Mouse (Mus musculus): Measurements from ENCODE around the gene Fanca. TPM values are rescaled to one million over a fixed set of nuclear protein-coding genes. Genes with fewer than 3 reads are reported as not detected.

Gene Fanca
- polyA plus RNA-seq, 2 experiments: 17.3 to 22.8 TPM

DNA sequence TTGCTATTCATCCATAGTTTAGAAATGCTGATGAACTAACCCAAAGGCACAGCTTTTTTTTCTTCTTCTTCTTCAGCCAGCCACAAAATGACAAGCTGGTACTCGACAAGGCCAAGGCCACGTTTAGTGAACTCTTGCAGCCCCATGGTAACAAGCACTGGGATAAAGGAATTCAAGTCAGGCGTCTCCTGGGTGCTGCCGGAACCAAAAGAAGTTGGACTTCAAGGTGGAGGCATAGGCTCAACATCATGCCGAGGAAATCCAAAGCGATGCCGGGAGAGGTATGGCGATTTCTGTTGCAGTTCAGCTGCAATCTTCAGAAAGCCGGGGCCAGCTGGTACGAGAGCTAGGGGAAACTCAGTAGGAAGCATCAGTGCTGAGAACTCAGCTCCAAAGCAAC lies 79.0 kb downstream of the Fanca start:
- no peak overlapping the region for H3K4me3 ChIP-seq (ENCODE audit: insufficient read depth in 1 of 2, low read depth in 2 of 2, low read length in 2 of 2)
- H3K9me3 ChIP-seq (ENCODE audit: control insufficient read depth, low read length): no peaks in the 10 kb centered on the region
- no peak overlapping the region for H3K4me2 ChIP-seq (ENCODE audit: low read depth)
- WGBS (ENCODE audit: insufficient replicate concordance): 78% methylated on average over 10 of the region's 10 CpGs
- H3K4me1 ChIP-seq (replicated peaks; ENCODE audit: control insufficient read depth in 2 of 2, insufficient read depth in 2 of 2, low read length in 1 of 2): peaks cover 7 to 10% of the 10 kb centered on the region in 2 experiments
- DNase-seq (ENCODE audit: low read depth in 3 of 3, low spot score in 3 of 3): no peak
- ATAC-seq (ENCODE audit: insufficient read depth): no peak
- H3K36me3 ChIP-seq (replicated peaks; ENCODE audit: control insufficient read depth, insufficient read depth, low read depth): no peaks in the 10 kb centered on the region
- H3K9ac ChIP-seq (replicated peaks): no peak overlapping the region
- peaks cover 12% of the 10 kb centered on the region for H3K27me3 ChIP-seq (ENCODE audit: control insufficient read depth, insufficient read depth, low read length)
- TF ChIP-seq EP300 (IDR thresholded peaks at IDR 0.05; ENCODE audit: low read depth) (no peak), CTCF (IDR thresholded peaks at IDR 0.05; ENCODE audit: low read depth) (no peak)
- no peak overlapping the region for H3K27ac ChIP-seq

DNA sequence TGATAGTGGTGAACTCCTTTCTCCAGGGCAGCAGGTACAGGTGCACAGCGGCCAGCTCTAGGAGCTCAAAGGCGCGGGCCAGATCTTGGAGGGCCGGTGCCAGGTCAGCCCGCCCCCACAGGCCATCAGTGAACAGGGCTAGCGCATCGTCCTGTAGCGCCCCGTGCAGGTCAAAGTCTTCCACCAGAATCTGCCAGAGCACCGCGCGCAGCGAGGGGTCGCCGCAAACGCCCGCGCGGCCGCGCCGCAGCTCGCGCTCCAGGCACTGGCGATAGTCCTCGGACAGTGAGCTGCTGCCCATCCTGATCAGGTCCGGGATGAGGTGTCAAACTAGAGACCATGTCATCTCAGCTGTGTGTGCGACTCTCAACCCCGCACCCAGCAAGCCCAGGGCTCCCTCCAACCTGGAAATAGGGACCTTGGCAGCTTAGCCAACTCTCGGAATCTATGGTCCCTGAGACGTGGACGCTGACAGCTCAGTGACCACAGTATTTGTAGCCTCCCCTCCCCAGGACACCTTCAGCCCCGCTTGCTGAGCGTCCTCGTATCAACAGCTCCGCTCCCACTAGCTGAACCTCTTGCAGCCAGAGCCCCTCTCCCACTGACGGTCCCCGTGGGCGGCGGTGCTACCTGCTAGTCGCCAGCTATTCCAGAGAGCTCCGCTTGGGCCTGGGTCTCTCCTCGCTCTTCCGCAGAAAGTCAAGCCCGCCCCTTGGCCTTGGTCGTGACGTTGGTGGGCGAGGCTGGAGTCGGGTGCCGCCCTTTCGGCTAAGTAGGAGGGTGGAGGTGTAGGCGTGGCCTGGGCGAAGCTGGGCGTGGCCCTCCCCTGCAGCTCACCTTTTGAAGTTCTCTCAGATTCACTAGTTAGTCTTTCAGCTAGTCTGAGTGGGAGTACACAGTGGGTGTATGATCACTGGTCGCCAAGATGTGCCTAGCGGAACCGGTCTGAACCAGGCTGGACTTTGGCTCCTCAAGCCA lies 82.6 kb downstream of the Fanca start, which contains the start of gene Spata2l:
Gene Spata2l, minus strand, starts transcription at position 714 of the 978 bp plus-strand sequence.
- H3K9me3 ChIP-seq (ENCODE audit: control insufficient read depth, low read length): no peaks in the 10 kb centered on the region
- H3K4me3 ChIP-seq (ENCODE audit: insufficient read depth in 1 of 2, low read depth in 2 of 2, low read length in 2 of 2): peak within 1 kb of the TSS; percentile 64 to 70
- TF ChIP-seq EP300 (IDR thresholded peaks at IDR 0.05; ENCODE audit: low read depth) (no peak), CTCF (IDR thresholded peaks at IDR 0.05; ENCODE audit: low read depth) (peak; percentile 34; the same call in 1 of the 2 replicates)
- DNase-seq (ENCODE audit: low read depth in 3 of 3, low spot score in 3 of 3): peak; percentile 65 to 77 (median 71)
- H3K27me3 ChIP-seq (ENCODE audit: control insufficient read depth, insufficient read depth, low read length): peaks cover 12% of the 10 kb centered on the region
- H3K4me1 ChIP-seq (replicated peaks; ENCODE audit: control insufficient read depth in 2 of 2, insufficient read depth in 2 of 2, low read length in 1 of 2): peaks cover 7 to 10% of the 10 kb centered on the region in 2 experiments
- 1% methylated on average over 57 of the region's 57 CpGs for WGBS (ENCODE audit: insufficient replicate concordance)
- peak within 1 kb of the TSS; percentile 94 for H3K4me2 ChIP-seq (ENCODE audit: low read depth)
- H3K9ac ChIP-seq (replicated peaks): peak within 1 kb of the TSS; percentile 59; the same call in 1 of the 2 replicates
- no peaks in the 10 kb centered on the region for H3K36me3 ChIP-seq (replicated peaks; ENCODE audit: control insufficient read depth, insufficient read depth, low read depth)
- no peak within 1 kb of the TSS for H3K27ac ChIP-seq
- peak; percentile 76 for ATAC-seq (ENCODE audit: insufficient read depth)

- ATAC-seq (ENCODE audit: insufficient read depth) (no peak), DNase-seq (ENCODE audit: low read depth in 3 of 3, low spot score in 3 of 3) (no peak)
- H3K4me2 ChIP-seq (ENCODE audit: low read depth): peak overlapping the region; percentile 94
- H3K9me3 ChIP-seq (ENCODE audit: control insufficient read depth, low read length): no peaks in the 10 kb centered on the region
- no peak for TF ChIP-seq CTCF (IDR thresholded peaks at IDR 0.05; ENCODE audit: low read depth)
- no peak for TF ChIP-seq EP300 (IDR thresholded peaks at IDR 0.05; ENCODE audit: low read depth)
- peaks cover 12% of the 10 kb centered on the region for H3K27me3 ChIP-seq (ENCODE audit: control insufficient read depth, insufficient read depth, low read length)
- H3K9ac ChIP-seq (replicated peaks): no peak overlapping the region
- WGBS (ENCODE audit: insufficient replicate concordance): 32% methylated on average over 13 of the region's 13 CpGs
- no peaks in the 10 kb centered on the region for H3K36me3 ChIP-seq (replicated peaks; ENCODE audit: control insufficient read depth, insufficient read depth, low read depth)
- peak overlapping the region; percentile 64 to 70; a peak in 3 of 4 replicates for H3K4me3 ChIP-seq (ENCODE audit: insufficient read depth in 1 of 2, low read depth in 2 of 2, low read length in 2 of 2)
- H3K4me1 ChIP-seq (replicated peaks; ENCODE audit: control insufficient read depth in 2 of 2, insufficient read depth in 2 of 2, low read length in 1 of 2): peaks cover 7 to 10% of the 10 kb centered on the region in 2 experiments
- no peak overlapping the region for H3K27ac ChIP-seq
These were observed 83.4 kb downstream of the Fanca start for GRCm38 (mm10) chr8:123234918-123235519.

DNA sequence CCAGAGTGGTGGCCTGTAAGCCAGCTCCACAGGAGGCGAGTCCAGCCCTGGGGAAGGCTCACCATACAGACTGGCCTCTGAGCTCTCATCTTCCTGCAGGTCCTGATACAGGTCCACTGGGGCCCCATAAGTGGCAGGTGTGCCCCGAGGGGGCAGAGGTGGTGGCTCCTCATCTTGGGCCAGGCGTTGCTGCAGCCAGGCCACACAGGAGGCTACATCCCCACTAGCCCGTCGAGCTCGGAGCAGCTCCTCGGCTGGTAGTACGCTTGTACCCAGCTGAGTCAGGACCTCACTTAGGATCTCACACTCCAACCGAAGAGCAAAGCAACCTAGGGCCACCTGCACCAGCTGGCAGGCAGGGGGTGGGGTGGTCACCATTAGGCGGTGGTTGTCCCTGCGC lies 84.6 kb downstream of the Fanca start:
- Histone ChIP-seq H3K9me3 (ENCODE audit: control insufficient read depth, low read length) (no peaks in the 10 kb centered on the region), H3K4me3 (ENCODE audit: insufficient read depth in 1 of 2, low read depth in 2 of 2, low read length in 2 of 2) (no peak overlapping the region), H3K27ac (no peak overlapping the region), H3K4me1 (replicated peaks; ENCODE audit: control insufficient read depth in 2 of 2, insufficient read depth in 2 of 2, low read length in 1 of 2) (peaks cover 7 to 10% of the 10 kb centered on the region in 2 experiments), H3K27me3 (ENCODE audit: control insufficient read depth, insufficient read depth, low read length) (peaks cover 12% of the 10 kb centered on the region), H3K9ac (replicated peaks) (no peak overlapping the region), H3K36me3 (replicated peaks; ENCODE audit: control insufficient read depth, insufficient read depth, low read depth) (no peaks in the 10 kb centered on the region), H3K4me2 (ENCODE audit: low read depth) (no peak overlapping the region)
- TF ChIP-seq CTCF (IDR thresholded peaks at IDR 0.05; ENCODE audit: low read depth) (no peak), EP300 (IDR thresholded peaks at IDR 0.05; ENCODE audit: low read depth) (no peak)
- WGBS (ENCODE audit: insufficient replicate concordance): 63% methylated on average over 11 of the region's 11 CpGs
- no peak for ATAC-seq (ENCODE audit: insufficient read depth)
- no peak for DNase-seq (ENCODE audit: low read depth in 3 of 3, low spot score in 3 of 3)

DNA sequence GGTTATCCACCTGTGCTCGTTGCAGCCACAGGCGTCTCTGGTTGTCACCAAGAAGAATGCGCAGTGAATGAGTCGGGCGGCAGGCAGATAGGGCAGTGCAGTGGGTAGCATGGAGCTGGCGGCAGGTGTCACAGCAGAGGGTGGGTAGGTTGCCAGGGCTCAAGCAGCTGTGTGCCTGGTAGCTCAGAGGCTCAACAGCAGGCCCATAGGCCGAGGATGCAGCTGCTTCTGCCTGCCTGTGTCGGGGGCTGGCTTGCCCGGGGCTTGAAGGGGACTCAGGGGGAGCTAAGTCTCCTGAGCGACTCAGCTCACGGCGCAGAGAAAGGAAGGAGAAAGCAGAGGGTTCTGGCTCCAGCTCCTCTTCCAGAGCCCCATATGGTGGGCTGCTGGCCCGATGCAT lies 85.1 kb downstream of the Fanca start:
- no peaks in the 10 kb centered on the region for H3K36me3 ChIP-seq (replicated peaks; ENCODE audit: control insufficient read depth, insufficient read depth, low read depth)
- WGBS (ENCODE audit: insufficient replicate concordance): 71% methylated on average over 13 of the region's 13 CpGs
- TF ChIP-seq CTCF (IDR thresholded peaks at IDR 0.05; ENCODE audit: low read depth): no peak
- TF ChIP-seq EP300 (IDR thresholded peaks at IDR 0.05; ENCODE audit: low read depth): no peak
- H3K27me3 ChIP-seq (ENCODE audit: control insufficient read depth, insufficient read depth, low read length): peaks cover 12% of the 10 kb centered on the region
- no peak for DNase-seq (ENCODE audit: low read depth in 3 of 3, low spot score in 3 of 3)
- no peak overlapping the region for H3K9ac ChIP-seq (replicated peaks)
- H3K4me1 ChIP-seq (replicated peaks; ENCODE audit: control insufficient read depth in 2 of 2, insufficient read depth in 2 of 2, low read length in 1 of 2): peaks cover 7 to 10% of the 10 kb centered on the region in 2 experiments
- H3K4me2 ChIP-seq (ENCODE audit: low read depth): no peak overlapping the region
- no peaks in the 10 kb centered on the region for H3K9me3 ChIP-seq (ENCODE audit: control insufficient read depth, low read length)
- H3K4me3 ChIP-seq (ENCODE audit: insufficient read depth in 1 of 2, low read depth in 2 of 2, low read length in 2 of 2): no peak overlapping the region
- no peak for ATAC-seq (ENCODE audit: insufficient read depth)
- no peak overlapping the region for H3K27ac ChIP-seq

All from liver, embryonic 14.5 days (tissue).